Mouse (Mus musculus): Measurements from ENCODE around the gene Cmtm4. TPM values are rescaled to one million over a fixed set of nuclear protein-coding genes. Genes with fewer than 3 reads are reported as not detected.
A peak's percentile ranks its signal among the peaks of the same experiment; 100 is the strongest.
"Not testable (repeated sequence)": the region's sequence is repeated elsewhere in the genome, so short reads cannot be mapped to it uniquely, and the experiment has no call there.

Cmtm4 gene
- polyA plus RNA-seq, 1 experiment from 2014 or later, result 4.3 TPM

- not testable (repeated sequence) for H3K4me1 ChIP-seq (ENCODE audit: control insufficient read depth, insufficient read depth, low read length); DNase-seq (ENCODE audit: low spot score); H3K27ac ChIP-seq (replicated peaks; ENCODE audit: low read depth, low read length); H3K9ac ChIP-seq (ENCODE audit: low read depth, low read length); H3K9me3 ChIP-seq (ENCODE audit: control insufficient read depth, low read length); H3K4me3 ChIP-seq (ENCODE audit: low read depth, low read length); H3K4me2 ChIP-seq (ENCODE audit: low read depth, low read length); H3K36me3 ChIP-seq (ENCODE audit: control insufficient read depth, insufficient read depth, low read length); H3K27me3 ChIP-seq (replicated peaks; ENCODE audit: control insufficient read depth, insufficient read depth, low read length); ATAC-seq (ENCODE audit: low read depth)
- WGBS, result 49% methylated on average over 5 of the region's 6 CpGs
Measured at GRCm38 (mm10) chr8:104308341-104308740, 87.3 kb downstream of the Cmtm4 start.

- H3K9ac ChIP-seq (ENCODE audit: low read depth, low read length), result no peak overlapping the region
- H3K27ac ChIP-seq (replicated peaks; ENCODE audit: low read depth, low read length), result no peak overlapping the region
- no peak overlapping the region for H3K4me3 ChIP-seq (ENCODE audit: low read depth, low read length)
- DNase-seq (ENCODE audit: low spot score) (no peak), ATAC-seq (ENCODE audit: low read depth) (no peak)
- no peaks in the 10 kb centered on the region for H3K9me3 ChIP-seq (ENCODE audit: control insufficient read depth, low read length)
- H3K4me2 ChIP-seq (ENCODE audit: low read depth, low read length), result no peak overlapping the region
- 85% methylated on average over 11 of the region's 11 CpGs for WGBS
- H3K4me1 ChIP-seq (ENCODE audit: control insufficient read depth, insufficient read depth, low read length), result no peaks in the 10 kb centered on the region
- H3K27me3 ChIP-seq (replicated peaks; ENCODE audit: control insufficient read depth, insufficient read depth, low read length), result no peaks in the 10 kb centered on the region
- H3K36me3 ChIP-seq (ENCODE audit: control insufficient read depth, insufficient read depth, low read length), result no peaks in the 10 kb centered on the region
Measured at GRCm38 (mm10) chr8:104304962-104305361, 90.6 kb downstream of the Cmtm4 start.

- H3K27me3 ChIP-seq (replicated peaks; ENCODE audit: control insufficient read depth, insufficient read depth, low read length); H3K27ac ChIP-seq (replicated peaks; ENCODE audit: low read depth, low read length); H3K9me3 ChIP-seq (ENCODE audit: control insufficient read depth, low read length); H3K4me3 ChIP-seq (ENCODE audit: low read depth, low read length); H3K36me3 ChIP-seq (ENCODE audit: control insufficient read depth, insufficient read depth, low read length); H3K4me2 ChIP-seq (ENCODE audit: low read depth, low read length); ATAC-seq (ENCODE audit: low read depth); DNase-seq (ENCODE audit: low spot score); H3K9ac ChIP-seq (ENCODE audit: low read depth, low read length); H3K4me1 ChIP-seq (ENCODE audit: control insufficient read depth, insufficient read depth, low read length): not testable (repeated sequence)
- 89% methylated on average over 4 of the region's 4 CpGs for WGBS
Measured at GRCm38 (mm10) chr8:104302536-104302935, 93.1 kb downstream of the Cmtm4 start.

- not testable (repeated sequence) for H3K4me3 ChIP-seq (ENCODE audit: low read depth, low read length); H3K4me2 ChIP-seq (ENCODE audit: low read depth, low read length); H3K27ac ChIP-seq (replicated peaks; ENCODE audit: low read depth, low read length); H3K9ac ChIP-seq (ENCODE audit: low read depth, low read length); H3K9me3 ChIP-seq (ENCODE audit: control insufficient read depth, low read length); H3K4me1 ChIP-seq (ENCODE audit: control insufficient read depth, insufficient read depth, low read length); H3K36me3 ChIP-seq (ENCODE audit: control insufficient read depth, insufficient read depth, low read length); H3K27me3 ChIP-seq (replicated peaks; ENCODE audit: control insufficient read depth, insufficient read depth, low read length)
- ATAC-seq (ENCODE audit: low read depth) (peak; percentile 75), DNase-seq (ENCODE audit: low spot score) (peak; percentile 23)
- WGBS, result 20% methylated on average over 3 of the region's 3 CpGs
Measured at GRCm38 (mm10) chr8:104301577-104301976, 94.0 kb downstream of the Cmtm4 start.

Other genes starting within 250 kb of the Cmtm4 start
- 2.1 and 2.5 TPM in 2 replicates for gene Bean1, start 225.4 kb downstream of the Cmtm4 start, polyA plus RNA-seq (2014; fragmentation: Nextera tagmentation; extraction: Ambion mirVana)
- gene Tk2, start 147.2 kb downstream of the Cmtm4 start, polyA plus RNA-seq (2014; fragmentation: Nextera tagmentation; extraction: Ambion mirVana), result 16.4 and 21.2 TPM in 2 replicates
- 33.0 and 35.5 TPM in 2 replicates for gene Cklf, start 144.9 kb downstream of the Cmtm4 start, polyA plus RNA-seq (2014; fragmentation: Nextera tagmentation; extraction: Ambion mirVana)
- gene Cmtm2a, start 102.6 kb downstream of the Cmtm4 start, polyA plus RNA-seq (2014; fragmentation: Nextera tagmentation; extraction: Ambion mirVana), result not detected in 2 replicates
- not detected in 2 replicates for gene Gm45711, start 85.7 kb downstream of the Cmtm4 start, polyA plus RNA-seq (2014; fragmentation: Nextera tagmentation; extraction: Ambion mirVana)
- not detected in 2 replicates for gene Cmtm1, start 85.7 kb downstream of the Cmtm4 start, polyA plus RNA-seq (2014; fragmentation: Nextera tagmentation; extraction: Ambion mirVana)
- gene Gm11020, start 74.2 kb downstream of the Cmtm4 start, polyA plus RNA-seq (2014; fragmentation: Nextera tagmentation; extraction: Ambion mirVana), result not detected in 2 replicates
- gene Cmtm2b, start 73.6 kb downstream of the Cmtm4 start, polyA plus RNA-seq (2014; fragmentation: Nextera tagmentation; extraction: Ambion mirVana), result not detected in 2 replicates
- gene Cmtm3, start 56.4 kb downstream of the Cmtm4 start, polyA plus RNA-seq (2014; fragmentation: Nextera tagmentation; extraction: Ambion mirVana), result 168 and 189 TPM in 2 replicates
- 52.5 and 53.8 TPM in 2 replicates for gene Dync1li2, start 47.2 kb upstream of the Cmtm4 start, polyA plus RNA-seq (2014; fragmentation: Nextera tagmentation; extraction: Ambion mirVana)
- gene Terb1, start 114.1 kb upstream of the Cmtm4 start, polyA plus RNA-seq (2014; fragmentation: Nextera tagmentation; extraction: Ambion mirVana), result 0.53 and 0.62 TPM in 2 replicates
- 89.0 and 100 TPM in 2 replicates for gene Nae1, start 138.8 kb upstream of the Cmtm4 start, polyA plus RNA-seq (2014; fragmentation: Nextera tagmentation; extraction: Ambion mirVana)
- 1.0 and 1.6 TPM in 2 replicates for gene Car7, start 138.9 kb upstream of the Cmtm4 start, polyA plus RNA-seq (2014; fragmentation: Nextera tagmentation; extraction: Ambion mirVana)
- gene Pdp2, start 195.6 kb upstream of the Cmtm4 start, polyA plus RNA-seq (2014; fragmentation: Nextera tagmentation; extraction: Ambion mirVana), result 8.1 and 8.2 TPM in 2 replicates
- 1.9 and 2.1 TPM in 2 replicates for gene Cdh16, start 228.6 kb upstream of the Cmtm4 start, polyA plus RNA-seq (2014; fragmentation: Nextera tagmentation; extraction: Ambion mirVana)
- 40.5 and 54.7 TPM in 2 replicates for gene Rrad, start 235.5 kb upstream of the Cmtm4 start, polyA plus RNA-seq (2014; fragmentation: Nextera tagmentation; extraction: Ambion mirVana)
- 81.3 and 87.9 TPM in 2 replicates for gene Ciao2b, start 246.2 kb upstream of the Cmtm4 start, polyA plus RNA-seq (2014; fragmentation: Nextera tagmentation; extraction: Ambion mirVana)

All from embryonic facial prominence, embryonic 14.5 days (tissue).